Mouse (Mus musculus) kidney, adult 2 months (tissue): Measurements from ENCODE around the gene Vsx1. TPM values are rescaled to one million over a fixed set of nuclear protein-coding genes. Genes with fewer than 3 reads are reported as not detected.
A peak's percentile ranks its signal among the peaks of the same experiment; 100 is the strongest.

Experiments used
- DNase-seq: peaks from one replicate; pipeline ENCODE4 v3.0.0; 2021
- H3K27ac ChIP-seq: fragments of 200-500 bp; 2 replicates; pipeline ENCODE4 v1.5.1; 2012; ENCODE audit warnings: low read depth, low read length, control low read depth, inconsistent platforms; ENCODE audit not compliant: insufficient read depth
- H3K27me3 ChIP-seq: fragments of 200-500 bp; replicated peaks from 2 replicates; pipeline ENCODE4 v1.6.1; 2012; ENCODE audit warnings: mild to moderate bottlenecking, moderate library complexity, low read length, inconsistent platforms; ENCODE audit not compliant: control insufficient read depth, insufficient read depth
- H3K36me3 ChIP-seq: fragments of 200-500 bp; 2 replicates; pipeline ENCODE4 v1.6.1; 2012; ENCODE audit warnings: mild to moderate bottlenecking, moderate library complexity, low read length, inconsistent platforms; ENCODE audit not compliant: control insufficient read depth, insufficient read depth
- H3K4me1 ChIP-seq: fragments of 200-500 bp; 2 replicates; pipeline ENCODE4 v1.6.1; 2011; ENCODE audit warnings: low read length; ENCODE audit not compliant: control insufficient read depth, insufficient read depth
- H3K4me3 ChIP-seq: fragments of 200-500 bp; 2 replicates; pipeline ENCODE4 v1.5.1; 2011; ENCODE audit warnings: mild to moderate bottlenecking, low read depth, low read length, control low read depth; ENCODE audit not compliant: insufficient read depth
- CTCF ChIP-seq: fragments of 200-500 bp; conservative IDR thresholded peaks from 2 replicates; pipeline ENCODE4 v1.5.1; 2011; ENCODE audit warnings: low read depth, mild to moderate bottlenecking, control low read depth, low read length, moderate library complexity, mixed read lengths; ENCODE audit not compliant: insufficient read depth, insufficient read length
- POLR2A ChIP-seq: fragments of 200-500 bp; IDR thresholded peaks from one replicate; pipeline ENCODE4 v1.6.1; 2011; ENCODE audit warnings: low read depth, low read length, control low read depth
- WGBS: fragments of 180-500 bp; shearing (Covaris S2); methylation state at CpG from one replicate; pipeline ENCODE4 v1.1.7; 2018; 5-methylcytosine and 5-hydroxymethylcytosine counted together
- polyA plus RNA-seq: library from polyadenylated mRNA; depleted of rRNA; stranded (reverse); fragments of >200 nt; gene quantifications from 2 replicates; pipeline ENCODE4 v1.2.3, GENCODE M21; 2012

Vsx1 gene
- polyA plus RNA-seq, 1 experiment = not detected

DNA sequence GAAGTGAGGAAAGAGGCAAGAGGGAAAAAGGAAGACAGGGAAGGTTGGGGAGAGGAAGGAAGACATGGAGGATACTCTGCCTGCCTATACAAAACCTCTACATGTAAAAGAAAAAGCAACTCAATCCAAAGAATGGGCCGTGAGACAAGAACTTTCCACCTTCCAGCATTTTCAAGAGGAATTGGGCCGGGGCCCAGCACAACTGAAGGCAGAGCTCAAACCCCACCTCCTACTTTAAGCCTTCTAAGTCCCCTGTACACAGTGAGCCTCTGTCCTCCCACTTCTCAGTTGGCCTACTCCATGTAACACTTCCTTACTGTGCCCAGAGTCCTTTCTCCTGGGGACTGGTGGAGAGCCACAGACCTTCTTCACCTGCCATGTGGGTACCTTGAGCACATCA lies 27.2 kb downstream of the Vsx1 start:
- WGBS = 84% methylated on average over 2 of the region's 2 CpGs

DNA sequence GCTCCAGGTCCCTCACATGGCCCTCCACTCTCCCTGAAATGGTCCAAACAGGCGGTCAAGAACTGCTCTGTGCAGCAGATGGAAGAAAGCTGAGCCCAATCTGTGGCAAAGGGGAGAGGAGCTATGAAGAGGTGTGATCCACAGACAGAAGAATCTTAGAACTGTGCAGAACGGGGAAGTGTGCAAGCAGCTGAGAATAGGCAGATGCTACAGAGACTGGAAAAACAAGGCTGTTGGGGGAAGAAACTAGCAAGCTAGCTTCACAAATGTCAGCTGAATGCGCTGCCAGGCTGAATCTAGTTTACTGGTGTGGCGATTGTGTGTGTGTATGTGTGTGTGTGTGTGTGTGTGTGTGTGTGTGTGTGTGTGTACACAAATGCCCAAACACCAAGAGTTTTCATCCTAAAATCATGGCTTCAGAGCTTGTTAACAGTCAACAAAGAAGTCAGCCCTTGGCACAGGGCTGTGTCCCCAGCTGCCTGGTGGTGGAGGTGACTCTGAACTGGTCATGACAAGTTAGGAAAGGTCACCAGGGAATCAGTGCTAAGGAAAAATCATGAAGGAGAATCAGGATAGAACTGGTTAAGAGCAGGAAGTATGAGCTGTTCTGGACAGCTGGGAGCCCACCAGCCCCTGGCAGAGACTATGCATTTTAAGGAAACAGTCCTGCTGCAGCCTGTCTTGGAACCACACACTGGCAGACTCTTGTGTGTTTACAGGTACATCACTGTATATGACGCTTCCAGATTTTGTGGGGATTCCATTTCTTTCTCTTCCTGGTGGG lies 28.3 kb downstream of the Vsx1 start:
- H3K27ac ChIP-seq = peak overlapping the region; percentile 98
- WGBS = 58% methylated on average over 5 of the region's 5 CpGs
- no peak overlapping the region for H3K4me3 ChIP-seq
- H3K36me3 ChIP-seq = no peaks in the 10 kb centered on the region; the same call in 1 of the 2 replicates
- H3K4me1 ChIP-seq = peaks cover 53% of the 10 kb centered on the region
- DNase-seq = peak; percentile 68
- H3K27me3 ChIP-seq = no peaks in the 10 kb centered on the region
- no peak for TF ChIP-seq POLR2A
- no peak for TF ChIP-seq CTCF

More for the DNA sequence above, 27.2 kb downstream of the Vsx1 start:
- Histone ChIP-seq H3K36me3 (no peaks in the 10 kb centered on the region; the same call in 1 of the 2 replicates), H3K27me3 (no peaks in the 10 kb centered on the region), H3K4me1 (peaks cover 55% of the 10 kb centered on the region), H3K4me3 (no peak overlapping the region), H3K27ac (peak overlapping the region; percentile 98)
- no peak for DNase-seq
- TF ChIP-seq POLR2A = no peak
- no peak for TF ChIP-seq CTCF

DNA sequence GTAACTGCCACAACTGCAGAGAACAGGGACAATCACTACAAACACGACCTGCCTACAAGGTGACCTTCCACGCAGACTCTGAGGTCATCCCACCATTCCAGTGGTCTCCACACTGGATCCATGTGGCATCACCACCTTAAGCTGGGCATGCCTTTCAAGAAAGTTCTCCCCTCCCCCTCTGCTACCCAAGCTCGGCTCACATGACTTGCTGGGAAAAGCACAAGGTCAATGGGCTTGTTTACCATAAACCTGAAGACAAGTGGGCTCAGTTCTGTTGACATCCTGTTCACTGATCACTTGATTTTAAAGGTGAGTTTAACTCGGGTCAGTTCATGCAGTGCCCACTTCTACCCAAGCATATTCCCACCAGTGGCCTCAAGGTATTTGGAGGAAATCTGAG lies 29.1 kb downstream of the Vsx1 start:
- peaks cover 49% of the 10 kb centered on the region for H3K4me1 ChIP-seq
- peak overlapping the region; percentile 98 for H3K27ac ChIP-seq
- no peaks in the 10 kb centered on the region; the same call in 1 of the 2 replicates for H3K36me3 ChIP-seq
- 48% methylated on average over 4 of the region's 4 CpGs for WGBS
- H3K27me3 ChIP-seq = no peaks in the 10 kb centered on the region
- DNase-seq = peak; percentile 63
- H3K4me3 ChIP-seq = no peak overlapping the region
- TF ChIP-seq CTCF = no peak
- no peak for TF ChIP-seq POLR2A

DNA sequence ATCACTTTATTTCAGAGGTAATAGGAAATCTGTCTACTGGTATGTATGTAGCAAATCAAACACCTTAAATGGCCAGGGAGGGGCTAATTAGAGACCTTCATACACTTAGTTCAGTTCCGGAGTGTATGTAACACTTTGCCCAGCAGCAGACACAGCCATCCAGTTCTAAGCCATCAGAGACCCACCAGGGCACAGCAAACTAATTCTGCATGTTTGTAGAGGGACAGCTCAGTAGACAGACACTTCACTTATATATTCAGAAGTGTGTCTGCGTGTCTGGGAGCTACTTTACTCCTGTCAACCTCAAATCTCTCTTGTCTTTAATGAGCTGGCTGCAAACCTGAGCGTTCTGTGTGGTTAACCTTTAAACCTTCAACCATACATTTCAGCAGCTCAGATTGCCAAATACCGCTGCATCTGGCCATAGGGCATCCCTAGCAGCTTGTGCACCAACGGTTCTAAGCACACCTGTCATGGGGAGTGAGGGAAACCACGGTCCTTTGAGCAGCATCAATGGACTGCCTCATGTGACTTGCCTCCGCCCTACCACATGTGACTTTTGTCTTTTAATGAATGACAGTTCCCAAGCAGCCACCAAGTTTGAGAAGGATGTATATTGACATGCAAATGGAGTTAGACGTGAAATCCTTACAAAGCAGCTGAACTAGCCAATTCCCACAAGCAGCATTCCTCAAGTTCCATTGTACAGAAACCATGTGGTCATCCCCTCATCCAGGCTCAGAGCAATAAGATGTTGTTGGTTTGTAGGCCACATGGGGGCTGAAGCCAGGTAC lies 32.0 kb downstream of the Vsx1 start:
- Histone ChIP-seq H3K4me3 (no peak overlapping the region), H3K27ac (peak overlapping the region; percentile 31), H3K27me3 (no peaks in the 10 kb centered on the region), H3K4me1 (peaks cover 32% of the 10 kb centered on the region), H3K36me3 (no peaks in the 10 kb centered on the region; the same call in 1 of the 2 replicates)
- no peak for TF ChIP-seq POLR2A
- no peak for TF ChIP-seq CTCF
- 36% methylated on average over 8 of the region's 8 CpGs for WGBS
- no peak for DNase-seq

DNA sequence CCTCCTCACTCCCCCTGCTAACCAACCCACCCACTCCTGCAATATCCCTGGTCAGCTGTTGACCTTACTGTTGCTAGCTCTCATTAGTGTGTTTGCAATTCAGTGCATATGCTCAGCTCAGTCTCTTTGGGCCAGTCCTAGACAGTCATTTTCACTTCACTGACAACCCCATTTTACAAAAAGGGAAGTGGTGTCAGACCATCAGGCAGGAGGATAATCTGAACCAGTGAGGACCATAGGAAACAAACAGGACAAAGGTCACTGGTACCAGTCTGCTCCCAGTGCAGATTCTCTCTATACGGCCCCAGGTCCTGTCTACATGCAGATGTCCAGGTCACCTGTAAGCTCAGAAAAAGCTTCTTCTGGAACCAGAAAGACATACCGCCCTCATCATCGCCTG lies 33.0 kb downstream of the Vsx1 start:
- no peak overlapping the region for H3K4me3 ChIP-seq
- TF ChIP-seq CTCF (no peak), POLR2A (no peak)
- H3K36me3 ChIP-seq = no peaks in the 10 kb centered on the region; the same call in 1 of the 2 replicates
- no peak overlapping the region for H3K27ac ChIP-seq
- H3K4me1 ChIP-seq = peaks cover 28% of the 10 kb centered on the region
- no peak for DNase-seq
- H3K27me3 ChIP-seq = no peaks in the 10 kb centered on the region
- 89% methylated on average over 3 of the region's 3 CpGs for WGBS

DNA sequence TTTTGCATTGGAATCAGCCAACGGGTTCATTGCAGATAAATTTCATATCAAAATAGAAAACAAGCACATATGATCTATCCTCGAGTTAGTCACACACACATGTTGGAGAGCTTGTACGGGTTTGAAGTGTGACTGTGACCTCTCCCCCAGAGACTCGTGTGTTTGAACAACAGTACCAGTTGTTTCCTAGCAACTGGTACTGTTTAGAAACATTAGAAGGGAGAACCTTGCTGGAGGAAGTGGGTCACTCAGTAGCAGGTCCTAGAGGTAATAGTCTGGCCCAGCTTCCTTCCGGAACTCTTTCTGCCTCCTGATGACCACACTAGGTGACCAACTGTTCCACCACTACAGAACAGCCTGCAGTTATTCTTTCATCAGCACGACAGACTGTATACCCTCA lies 33.9 kb downstream of the Vsx1 start:
- TF ChIP-seq CTCF (no peak), POLR2A (no peak)
- Histone ChIP-seq H3K4me3 (no peak overlapping the region), H3K4me1 (peaks cover 22% of the 10 kb centered on the region), H3K36me3 (no peaks in the 10 kb centered on the region; the same call in 1 of the 2 replicates), H3K27ac (peak overlapping the region; percentile 72), H3K27me3 (no peaks in the 10 kb centered on the region)
- no peak for DNase-seq
- WGBS = 56% methylated on average over 6 of the region's 6 CpGs

DNA sequence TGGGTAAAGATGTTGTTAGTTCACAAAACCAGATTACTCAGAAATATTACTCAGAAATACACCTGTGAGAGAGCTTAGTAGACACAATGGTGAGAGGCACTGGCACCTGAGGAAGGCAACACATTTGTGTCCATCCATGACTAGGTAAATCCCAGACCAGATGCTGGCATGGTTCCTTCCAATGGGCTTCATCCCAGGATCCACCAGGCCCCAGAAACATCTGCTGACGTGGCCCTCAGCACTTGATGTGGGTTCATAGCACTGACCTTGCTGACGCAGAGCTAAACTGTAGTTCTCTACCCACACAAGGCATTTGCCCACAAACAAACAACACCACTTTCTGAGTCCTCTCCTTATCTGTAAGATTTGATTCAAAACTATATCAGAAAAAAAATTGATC lies 34.3 kb downstream of the Vsx1 start:
- 60% methylated on average over 2 of the region's 2 CpGs for WGBS
- no peaks in the 10 kb centered on the region for H3K27me3 ChIP-seq
- peaks cover 18% of the 10 kb centered on the region for H3K4me1 ChIP-seq
- H3K36me3 ChIP-seq = no peaks in the 10 kb centered on the region; the same call in 1 of the 2 replicates
- H3K27ac ChIP-seq = peak overlapping the region; percentile 58; the same call in 1 of the 2 replicates
- no peak for TF ChIP-seq POLR2A
- DNase-seq = peak; percentile 79
- H3K4me3 ChIP-seq = no peak overlapping the region
